Mouse (Mus musculus) intestine, embryonic 16.5 days (tissue): ENCODE results near the gene Fat1. TPM values are rescaled to one million over a fixed set of nuclear protein-coding genes. Genes with fewer than 3 reads are reported as not detected.

Source experiments
- ATAC-seq: fragments of 200-750 bp; cut with Nextera tagmentation; 2 replicates; pipeline ENCODE4 v1.8.0; 2017; ENCODE audit warnings: moderate TSS enrichment, moderate library complexity
- H3K27ac ChIP-seq: fragments of 300-500 bp; sonication (generic); 2 replicates; pipeline ENCODE4 v1.5.1; 2014; ENCODE audit warnings: mild to moderate bottlenecking, low read length
- H3K27me3 ChIP-seq: fragments of 300-500 bp; sonication (generic); replicated peaks from 2 replicates; pipeline ENCODE4 v1.6.1; 2014; ENCODE audit warnings: low read length, control low read depth, mixed read lengths; ENCODE audit not compliant: control insufficient read depth, insufficient read depth
- H3K36me3 ChIP-seq: fragments of 300-500 bp; sonication (generic); 2 replicates; pipeline ENCODE4 v1.6.1; 2014; ENCODE audit warnings: low read length, control low read depth; ENCODE audit not compliant: control insufficient read depth, insufficient read depth
- H3K4me1 ChIP-seq: fragments of 300-500 bp; sonication (generic); 2 replicates; pipeline ENCODE4 v1.6.1; 2014; ENCODE audit warnings: low read length, control low read depth, mixed read lengths; ENCODE audit not compliant: control insufficient read depth, insufficient read depth
- H3K4me2 ChIP-seq: fragments of 300-500 bp; sonication (generic); 2 replicates; pipeline ENCODE4 v1.6.1; 2014; ENCODE audit warnings: low read depth, low read length, control low read depth
- H3K4me3 ChIP-seq: fragments of 300-500 bp; sonication (generic); 2 replicates; pipeline ENCODE4 v1.5.1; 2014; ENCODE audit warnings: mild to moderate bottlenecking, low read length
- H3K9ac ChIP-seq: fragments of 300-500 bp; sonication (generic); 2 replicates; pipeline ENCODE4 v1.6.1; 2014; ENCODE audit warnings: low read depth, low read length
- H3K9me3 ChIP-seq: fragments of 300-500 bp; sonication (generic); 2 replicates; pipeline ENCODE4 v1.6.1; 2016; ENCODE audit warnings: low read length, control low read depth; ENCODE audit not compliant: control insufficient read depth
- WGBS: fragments of 180-500 bp; shearing (Covaris S2); extraction: QIAGEN DNeasy Blood & Tissue Kit; methylation state at CpG from one replicate; pipeline ENCODE4 v1.1.7; 2014; 5-methylcytosine and 5-hydroxymethylcytosine counted together
- polyA plus RNA-seq: library from polyadenylated mRNA; unstranded; fragments of >200 nt; fragmentation: Nextera tagmentation; extraction: Ambion mirVana; gene quantifications from 2 replicates; pipeline ENCODE4 v1.2.1, GENCODE M21; 2015

Fat1 gene
- polyA plus RNA-seq, 1 experiment from 2014 or later, result 10.8 TPM

- Histone ChIP-seq H3K4me2 (no peak overlapping the region), H3K27me3 (no peaks in the 10 kb centered on the region), H3K4me1 (no peaks in the 10 kb centered on the region), H3K27ac (no peak overlapping the region), H3K4me3 (no peak overlapping the region), H3K36me3 (peaks cover 49% of the 10 kb centered on the region), H3K9ac (no peak overlapping the region), H3K9me3 (no peaks in the 10 kb centered on the region)
- ATAC-seq, result no peak
- WGBS, result 95% methylated on average over 26 of the region's 26 CpGs
Observed at GRCm38 (mm10) chr8:45044160-45044559, 108.9 kb downstream of the Fat1 start.

GRCm38 (mm10) chr8:45050451-45050850 lies 115.2 kb downstream of the Fat1 start:
- H3K4me3 ChIP-seq, result no peak overlapping the region
- no peak for ATAC-seq
- 89% methylated on average over 8 of the region's 8 CpGs for WGBS
- no peaks in the 10 kb centered on the region for H3K9me3 ChIP-seq
- no peak overlapping the region for H3K4me2 ChIP-seq
- H3K27ac ChIP-seq, result no peak overlapping the region
- H3K4me1 ChIP-seq, result no peaks in the 10 kb centered on the region
- H3K36me3 ChIP-seq, result peaks cover 24% of the 10 kb centered on the region
- no peaks in the 10 kb centered on the region for H3K27me3 ChIP-seq
- no peak overlapping the region for H3K9ac ChIP-seq

- 96% methylated on average over 30 of the region's 30 CpGs for WGBS
- Histone ChIP-seq H3K9ac (no peak overlapping the region), H3K4me2 (no peak overlapping the region), H3K4me1 (no peaks in the 10 kb centered on the region), H3K9me3 (no peaks in the 10 kb centered on the region), H3K27ac (no peak overlapping the region), H3K36me3 (peaks cover 24% of the 10 kb centered on the region), H3K27me3 (no peaks in the 10 kb centered on the region), H3K4me3 (no peak overlapping the region)
- no peak for ATAC-seq
Observed at GRCm38 (mm10) chr8:45051236-45051635, 116.0 kb downstream of the Fat1 start.

- 91% methylated on average over 1 of the region's 1 CpGs for WGBS
- H3K9ac ChIP-seq, result no peak overlapping the region
- no peaks in the 10 kb centered on the region for H3K4me1 ChIP-seq
- peaks cover 21% of the 10 kb centered on the region for H3K36me3 ChIP-seq
- no peak overlapping the region for H3K4me2 ChIP-seq
- ATAC-seq, result peak; percentile 75
- no peak overlapping the region for H3K27ac ChIP-seq
- no peaks in the 10 kb centered on the region for H3K27me3 ChIP-seq
- no peaks in the 10 kb centered on the region for H3K9me3 ChIP-seq
- H3K4me3 ChIP-seq, result no peak overlapping the region
Observed at GRCm38 (mm10) chr8:45052205-45052604, 117.0 kb downstream of the Fat1 start.

GRCm38 (mm10) chr8:45052618-45053017 lies 117.4 kb downstream of the Fat1 start:
- H3K27ac ChIP-seq, result no peak overlapping the region
- no peaks in the 10 kb centered on the region for H3K4me1 ChIP-seq
- no peak overlapping the region for H3K9ac ChIP-seq
- no peak for ATAC-seq
- H3K27me3 ChIP-seq, result no peaks in the 10 kb centered on the region
- peaks cover 19% of the 10 kb centered on the region for H3K36me3 ChIP-seq
- 91% methylated on average over 9 of the region's 9 CpGs for WGBS
- no peak overlapping the region for H3K4me2 ChIP-seq
- no peaks in the 10 kb centered on the region for H3K9me3 ChIP-seq
- no peak overlapping the region for H3K4me3 ChIP-seq

GRCm38 (mm10) chr8:45055500-45055899 lies 120.3 kb downstream of the Fat1 start:
- ATAC-seq, result no peak
- Histone ChIP-seq H3K9ac (no peak overlapping the region), H3K27ac (no peak overlapping the region), H3K4me3 (no peak overlapping the region), H3K9me3 (no peaks in the 10 kb centered on the region), H3K4me2 (no peak overlapping the region), H3K36me3 (peaks cover 13% of the 10 kb centered on the region), H3K27me3 (no peaks in the 10 kb centered on the region), H3K4me1 (no peaks in the 10 kb centered on the region)
- WGBS, result 96% methylated on average over 3 of the region's 3 CpGs

GRCm38 (mm10) chr8:45056810-45057209 lies 121.6 kb downstream of the Fat1 start:
- Histone ChIP-seq H3K9me3 (no peaks in the 10 kb centered on the region), H3K4me3 (no peak overlapping the region), H3K4me1 (no peaks in the 10 kb centered on the region), H3K27ac (no peak overlapping the region), H3K27me3 (no peaks in the 10 kb centered on the region), H3K9ac (no peak overlapping the region), H3K36me3 (peaks cover 4% of the 10 kb centered on the region; the same call in 1 of the 2 replicates), H3K4me2 (no peak overlapping the region)
- WGBS, result 31% methylated on average over 2 of the region's 3 CpGs
- ATAC-seq, result no peak

- ATAC-seq, result no peak
- no peaks in the 10 kb centered on the region for H3K27me3 ChIP-seq
- no peaks in the 10 kb centered on the region for H3K4me1 ChIP-seq
- no peak overlapping the region for H3K27ac ChIP-seq
- H3K4me3 ChIP-seq, result no peak overlapping the region
- no peak overlapping the region for H3K4me2 ChIP-seq
- H3K9ac ChIP-seq, result no peak overlapping the region
- WGBS, result 83% methylated on average over 2 of the region's 2 CpGs
- no peaks in the 10 kb centered on the region for H3K36me3 ChIP-seq
- H3K9me3 ChIP-seq, result no peaks in the 10 kb centered on the region
Observed at GRCm38 (mm10) chr8:45060083-45060482, 124.8 kb downstream of the Fat1 start.

- Histone ChIP-seq H3K27me3 (no peaks in the 10 kb centered on the region), H3K4me3 (no peak overlapping the region), H3K9ac (no peak overlapping the region), H3K27ac (no peak overlapping the region), H3K4me1 (no peaks in the 10 kb centered on the region), H3K4me2 (no peak overlapping the region), H3K36me3 (no peaks in the 10 kb centered on the region), H3K9me3 (no peaks in the 10 kb centered on the region)
- ATAC-seq, result no peak
- WGBS, result 92% methylated on average over 11 of the region's 11 CpGs
Observed at GRCm38 (mm10) chr8:45062311-45062710, 127.1 kb downstream of the Fat1 start.
